Mouse (Mus musculus) G1E-ER4 (cell line): ENCODE results near the gene Pde4c. TPM values are rescaled to one million over a fixed set of nuclear protein-coding genes. Genes with fewer than 3 reads are reported as not detected.

ENCODE experiments used
- GATA1 ChIP-seq: IDR thresholded peaks from one replicate; pipeline ENCODE4 v1.8.0; 2012; ENCODE audit warnings: low read length, inconsistent platforms
- polyA plus RNA-seq: library from polyadenylated mRNA; stranded (reverse); fragments of >175 nt; gene quantifications from 2 replicates; pipeline ENCODE4 v1.2.3, GENCODE M21; 2012

Pde4c gene
- polyA plus RNA-seq, 1 experiment, result 1.2 TPM

- no peak for TF ChIP-seq GATA1
Observed at GRCm38 (mm10) chr8:70752000-70752764, 28.7 kb downstream of the Pde4c start.

GRCm38 (mm10) chr8:70753151-70753550 is 29.6 kb downstream of the Pde4c start:
- no peak for TF ChIP-seq GATA1

DNA sequence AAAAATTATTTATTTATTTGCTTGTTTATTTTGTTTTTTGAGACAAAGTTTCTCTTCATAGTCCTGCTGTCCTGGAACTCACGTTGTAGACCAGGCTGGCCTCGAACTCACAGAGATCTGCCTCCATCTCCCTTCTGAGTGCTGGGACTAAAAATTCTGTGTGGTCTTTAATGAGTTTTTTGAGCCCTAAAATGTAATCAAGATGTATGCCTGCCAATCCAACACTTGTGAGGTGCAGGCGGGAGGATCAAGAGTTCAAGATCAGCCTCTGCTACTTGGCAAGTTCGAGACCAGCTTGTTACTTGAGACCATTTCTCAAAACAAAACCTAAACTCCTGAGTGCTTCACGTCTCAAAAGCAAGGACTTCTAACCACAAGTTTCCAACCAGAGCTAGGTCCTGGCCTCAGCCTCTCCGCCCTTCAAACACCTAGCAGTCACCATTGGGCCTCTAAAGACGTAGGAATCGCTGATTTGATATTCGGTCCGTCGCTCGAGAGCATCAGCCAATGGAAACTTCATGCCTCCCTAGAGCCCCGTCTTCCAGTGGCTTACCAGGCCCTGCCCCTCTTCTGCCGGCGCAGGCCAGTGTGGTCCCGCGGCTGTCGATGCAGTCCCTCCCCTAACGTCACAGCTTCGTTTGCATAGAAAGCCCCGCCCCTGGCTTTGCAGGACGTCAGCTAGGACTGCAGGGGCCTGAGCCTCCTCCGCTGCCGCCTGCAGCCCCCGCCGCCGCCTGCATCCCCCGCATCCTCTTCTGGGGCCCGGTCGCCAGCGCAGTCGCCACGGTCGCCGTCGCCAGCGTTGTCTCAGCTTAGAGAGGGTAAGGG is 30.7 kb downstream of the Pde4c start, which contains the start of gene Rab3a:
Gene Rab3a (plus strand): TSS at position 637 of the 828 bp plus-strand sequence.
- no peak for TF ChIP-seq GATA1

DNA sequence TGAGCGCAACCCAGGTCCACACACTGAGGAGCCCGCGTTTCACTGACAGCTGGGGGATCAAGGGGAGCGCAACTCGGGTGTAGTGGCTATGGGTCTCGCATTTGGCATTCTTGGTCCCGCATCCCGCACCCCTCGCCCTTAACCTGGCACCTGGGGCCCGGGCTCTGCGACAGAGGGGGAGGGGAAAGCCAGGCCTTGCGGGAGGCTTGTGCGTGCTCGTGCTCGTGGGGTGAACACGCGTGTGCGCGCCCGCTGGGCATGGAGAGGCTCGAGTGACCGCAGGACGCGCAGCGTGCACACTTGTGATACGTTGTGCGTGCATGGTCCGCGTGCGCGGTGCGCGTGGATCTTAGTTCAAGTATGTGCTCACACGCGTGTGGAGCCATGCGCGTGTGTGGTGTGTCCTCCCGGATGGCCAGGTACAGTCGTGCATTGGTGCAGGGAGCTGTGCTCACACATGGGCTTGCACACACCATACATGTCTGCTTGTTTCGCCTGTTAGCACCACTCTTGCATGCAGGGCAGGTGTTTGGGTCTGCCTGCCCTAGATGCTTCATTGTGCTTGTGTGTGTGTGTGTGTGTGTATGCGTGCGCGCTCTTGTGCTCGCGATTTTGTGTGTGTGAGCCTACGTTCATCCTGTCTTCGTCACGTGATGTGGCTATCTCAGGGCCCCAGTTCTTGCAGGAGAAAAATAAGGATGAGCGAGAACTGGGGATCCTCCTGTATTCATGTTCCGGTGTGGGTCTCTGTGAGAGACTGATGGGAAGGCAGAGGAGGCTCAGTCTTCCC is 31.5 kb downstream of the Pde4c start:
- no peak for TF ChIP-seq GATA1

- no peak for TF ChIP-seq GATA1
Observed at GRCm38 (mm10) chr8:70755661-70756475, 32.3 kb downstream of the Pde4c start.

DNA sequence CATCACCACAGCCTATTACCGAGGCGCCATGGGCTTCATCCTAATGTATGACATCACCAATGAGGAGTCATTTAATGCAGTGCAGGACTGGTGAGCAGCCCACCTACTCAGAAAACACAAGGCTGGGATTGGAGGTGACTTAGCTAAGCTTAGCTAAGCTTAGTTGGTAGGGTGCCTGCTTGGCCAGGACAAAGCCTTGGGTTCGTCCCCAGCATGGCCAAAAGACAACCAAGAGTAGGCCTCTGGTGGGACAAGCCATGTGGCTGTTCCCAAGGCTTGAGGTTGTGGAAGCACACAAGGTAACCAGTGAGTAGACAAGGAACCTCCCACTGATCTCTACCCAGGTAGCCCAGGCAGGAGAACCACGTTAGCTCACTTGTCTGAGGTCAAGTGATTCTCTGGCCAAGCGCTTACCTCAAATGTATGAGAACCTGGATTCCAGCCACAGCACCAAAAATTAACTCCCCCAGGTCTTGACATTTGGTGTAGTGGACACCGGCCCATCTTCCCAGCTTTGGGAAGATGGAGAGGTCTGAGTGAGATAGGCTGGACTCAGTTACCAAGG is 33.0 kb downstream of the Pde4c start:
- TF ChIP-seq GATA1, result no peak

DNA sequence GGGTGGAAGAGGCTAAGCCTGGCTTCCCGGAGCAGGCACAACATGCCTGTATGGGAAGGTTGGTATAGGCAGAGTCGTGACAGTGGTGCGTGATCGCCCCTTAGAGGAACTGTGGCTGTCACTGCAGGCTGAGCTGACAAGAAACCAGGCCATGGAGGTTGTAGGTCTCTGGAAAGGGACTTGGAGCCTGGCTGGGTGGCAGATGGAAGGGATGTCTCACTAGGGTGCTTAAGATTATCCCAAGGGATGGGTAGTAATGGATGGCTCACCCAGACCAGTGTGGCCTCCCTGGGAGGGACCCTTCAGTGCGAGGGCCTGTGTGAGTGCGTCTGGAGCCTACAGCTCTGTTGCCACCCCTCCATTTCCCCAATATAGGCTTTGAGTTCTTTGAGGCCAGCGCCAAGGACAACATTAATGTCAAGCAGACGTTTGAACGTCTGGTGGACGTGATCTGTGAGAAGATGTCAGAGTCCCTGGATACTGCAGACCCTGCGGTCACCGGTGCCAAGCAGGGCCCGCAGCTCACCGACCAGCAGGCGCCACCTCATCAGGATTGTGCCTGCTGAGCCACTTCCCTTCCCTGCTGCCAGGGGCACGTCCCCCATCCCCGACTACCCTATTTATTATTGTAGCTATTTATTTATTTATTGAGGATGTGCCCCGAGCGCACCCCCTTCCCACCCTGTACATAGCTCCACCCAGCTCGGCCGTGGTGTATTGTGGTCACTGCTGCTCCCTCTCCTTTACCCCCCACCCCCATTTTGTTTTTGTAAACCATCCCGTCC is 34.2 kb downstream of the Pde4c start:
- no peak for TF ChIP-seq GATA1

GRCm38 (mm10) chr8:70758308-70758615 is 34.7 kb downstream of the Pde4c start:
- no peak for TF ChIP-seq GATA1

DNA sequence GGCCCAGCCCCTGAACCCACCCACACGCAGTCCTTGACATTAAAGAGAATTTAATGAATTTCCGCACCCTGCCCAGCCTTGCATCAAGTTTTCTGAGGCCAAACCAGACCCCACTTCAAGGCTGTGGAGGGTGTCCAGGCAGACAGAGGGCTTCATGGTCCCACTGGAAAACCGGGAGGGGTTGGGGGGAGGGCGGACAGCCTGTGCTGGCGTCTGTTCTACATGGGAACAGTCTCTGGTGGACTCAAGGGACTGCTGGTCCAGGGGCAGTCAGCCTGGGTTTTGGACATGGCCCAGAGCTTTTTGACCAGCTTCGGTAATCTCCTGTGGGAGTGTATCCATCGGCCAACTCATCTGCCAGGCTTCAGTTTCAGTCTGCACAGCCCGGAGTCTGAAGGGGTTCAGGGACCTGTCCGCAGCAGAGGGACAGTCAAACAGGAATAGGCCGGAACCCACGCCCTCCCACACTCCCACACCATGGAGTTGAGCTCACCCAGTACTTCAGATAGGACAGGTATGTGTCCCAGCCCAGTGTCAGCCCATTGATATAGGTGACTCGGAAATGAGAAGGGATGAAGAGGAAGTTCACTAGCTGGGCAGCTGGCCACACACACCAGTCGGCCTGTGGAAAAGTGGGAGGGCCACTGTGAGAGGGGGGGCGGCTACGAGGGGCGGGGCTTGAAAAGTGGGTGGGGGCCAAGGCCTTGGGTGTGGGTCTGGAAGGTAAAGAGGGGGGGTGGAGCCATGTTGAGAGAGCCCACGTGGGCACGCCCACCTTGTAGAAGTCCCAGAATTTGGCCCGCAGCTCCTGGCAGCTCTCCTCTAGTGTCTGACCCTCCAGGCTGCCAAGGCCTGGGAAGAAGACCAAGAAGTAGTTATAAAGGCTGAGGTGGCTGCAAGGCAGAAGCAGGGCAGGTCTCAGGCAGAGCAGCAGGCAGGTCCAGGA is 35.4 kb downstream of the Pde4c start:
- TF ChIP-seq GATA1, result no peak

GRCm38 (mm10) chr8:70760350-70760749 is 36.8 kb downstream of the Pde4c start:
- TF ChIP-seq GATA1, result no peak

GRCm38 (mm10) chr8:70760775-70761406 is 37.4 kb downstream of the Pde4c start, which contains the start of gene Mpv17l2:
Mpv17l2 (minus strand) TSS chr8:70760946.
- TF ChIP-seq GATA1, result no peak

GRCm38 (mm10) chr8:70762118-70762517 is 38.6 kb downstream of the Pde4c start:
- TF ChIP-seq GATA1, result no peak
